Mouse (Mus musculus): ENCODE results near the gene Matk. TPM values are rescaled to one million over a fixed set of nuclear protein-coding genes. Genes with fewer than 3 reads are reported as not detected.

The Matk gene
- polyA plus RNA-seq, 1 experiment from 2014 or later, result 3.6 TPM

DNA sequence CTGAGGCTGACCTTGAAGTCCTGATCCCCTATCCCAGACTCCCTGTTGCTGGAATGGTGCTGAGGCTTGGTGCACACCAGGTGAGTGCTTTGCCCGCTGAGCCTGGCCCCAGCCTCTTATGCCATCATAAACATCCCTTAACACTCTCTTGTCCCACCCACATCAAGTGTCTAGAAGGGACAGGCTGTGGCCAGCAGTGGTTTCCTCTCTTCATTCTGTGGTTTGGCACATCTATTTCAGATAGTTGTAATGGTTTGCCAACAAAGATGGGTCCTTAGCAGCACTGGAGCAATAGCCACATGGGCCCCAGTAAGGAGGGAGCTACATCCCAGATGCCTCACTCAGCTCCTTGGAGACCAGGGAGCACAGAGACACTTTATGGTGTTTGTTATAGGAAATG lies 2.2 kb downstream of the Matk start:
- peaks cover 4% of the 10 kb centered on the region; the same call in 1 of the 2 replicates for H3K4me1 ChIP-seq (ENCODE audit: control insufficient read depth, insufficient read depth, low read length)
- H3K27me3 ChIP-seq (ENCODE audit: control insufficient read depth, insufficient read depth, low read length), result peaks cover 58% of the 10 kb centered on the region
- H3K36me3 ChIP-seq (ENCODE audit: control insufficient read depth, insufficient read depth, low read length), result no peaks in the 10 kb centered on the region
- no peak overlapping the region for H3K4me3 ChIP-seq (replicated peaks; ENCODE audit: low read length)
- ATAC-seq (ENCODE audit: insufficient read depth, low FRiP score), result no peak
- H3K27ac ChIP-seq (ENCODE audit: low read length), result no peak overlapping the region
- H3K9ac ChIP-seq (ENCODE audit: low read length), result no peak overlapping the region
- H3K9me3 ChIP-seq (replicated peaks; ENCODE audit: control insufficient read depth, low read length), result no peaks in the 10 kb centered on the region
- H3K4me2 ChIP-seq (ENCODE audit: low read depth, low read length), result no peak overlapping the region
- 43% methylated on average over 1 of the region's 1 CpGs for WGBS

DNA sequence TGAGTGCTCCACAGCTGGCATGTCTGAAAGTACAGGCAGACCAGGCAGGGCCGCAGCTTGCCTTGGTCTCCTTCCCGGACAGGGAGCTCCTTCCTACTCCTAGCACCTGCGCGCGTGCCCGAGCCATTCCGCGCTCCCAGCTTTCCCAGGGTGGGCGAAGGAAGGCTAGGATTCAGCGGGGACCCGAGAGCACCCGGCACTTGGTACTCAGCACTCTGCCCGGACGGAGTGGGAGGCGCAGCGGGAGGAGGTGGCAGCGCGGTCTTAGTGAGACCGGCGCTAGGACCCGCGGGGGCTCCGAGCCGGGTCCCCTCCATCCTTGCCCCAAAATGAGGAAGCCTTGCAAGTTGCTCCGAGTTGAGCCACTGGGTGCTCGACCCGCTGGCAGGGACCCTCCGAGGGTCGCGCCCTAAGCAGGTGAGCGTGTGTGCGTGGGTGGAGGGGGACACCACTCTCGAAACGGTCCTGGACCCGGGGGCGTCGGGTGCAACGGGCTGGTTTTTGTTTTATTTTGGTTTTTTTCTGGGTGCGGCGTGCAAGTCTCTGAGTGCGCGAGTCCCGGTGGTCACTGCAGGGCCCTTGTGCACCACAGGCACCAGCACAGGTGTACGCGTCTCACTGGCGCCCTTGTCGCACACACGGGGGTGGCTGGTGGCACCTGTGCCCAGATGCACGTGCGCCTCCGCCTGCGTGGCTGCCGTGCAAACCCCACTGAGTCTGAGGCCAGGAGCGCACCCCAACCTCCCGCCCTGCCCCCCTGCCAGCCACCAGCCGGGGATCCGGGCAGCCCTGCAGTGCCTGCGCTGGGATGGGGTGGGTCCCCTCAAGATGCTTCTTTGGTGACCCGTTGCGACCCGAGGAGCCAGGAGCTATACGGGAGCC lies 4.7 kb downstream of the Matk start:
- no peaks in the 10 kb centered on the region for H3K36me3 ChIP-seq (ENCODE audit: control insufficient read depth, insufficient read depth, low read length)
- peak overlapping the region; percentile 52 for H3K4me3 ChIP-seq (replicated peaks; ENCODE audit: low read length)
- H3K9ac ChIP-seq (ENCODE audit: low read length), result peak overlapping the region; percentile 61
- H3K27me3 ChIP-seq (ENCODE audit: control insufficient read depth, insufficient read depth, low read length), result peaks cover 49% of the 10 kb centered on the region
- no peaks in the 10 kb centered on the region; the same call in 1 of the 2 replicates for H3K9me3 ChIP-seq (replicated peaks; ENCODE audit: control insufficient read depth, low read length)
- H3K4me2 ChIP-seq (ENCODE audit: low read depth, low read length), result peak overlapping the region; percentile 81
- H3K27ac ChIP-seq (ENCODE audit: low read length), result no peak overlapping the region
- no peak for ATAC-seq (ENCODE audit: insufficient read depth, low FRiP score)
- peaks cover 4% of the 10 kb centered on the region; the same call in 1 of the 2 replicates for H3K4me1 ChIP-seq (ENCODE audit: control insufficient read depth, insufficient read depth, low read length)
- 2% methylated on average over 62 of the region's 62 CpGs for WGBS

DNA sequence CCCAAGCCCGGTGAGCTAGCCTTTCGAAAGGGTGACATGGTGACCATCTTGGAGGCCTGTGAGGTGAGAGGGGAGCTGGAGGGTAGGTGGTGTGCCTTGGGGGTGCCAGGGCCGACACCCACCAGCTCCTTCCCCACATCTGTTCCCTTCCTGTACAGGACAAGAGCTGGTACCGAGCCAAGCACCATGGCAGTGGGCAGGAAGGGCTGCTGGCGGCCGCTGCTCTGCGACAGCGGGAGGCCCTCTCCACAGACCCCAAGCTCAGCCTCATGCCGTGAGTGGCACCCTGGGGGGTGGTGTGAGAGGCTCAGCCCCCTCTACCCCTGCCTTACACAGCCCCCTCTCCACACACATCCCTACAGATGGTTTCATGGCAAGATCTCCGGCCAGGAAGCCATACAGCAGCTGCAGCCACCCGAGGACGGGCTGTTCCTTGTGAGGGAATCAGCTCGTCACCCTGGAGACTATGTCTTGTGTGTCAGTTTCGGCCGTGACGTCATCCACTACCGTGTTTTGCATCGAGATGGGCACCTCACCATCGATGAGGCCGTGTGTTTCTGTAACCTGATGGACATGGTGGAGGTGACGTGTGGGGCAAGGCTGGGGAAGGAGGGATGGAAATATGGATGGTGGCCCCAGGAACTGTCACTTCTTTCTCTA lies 6.6 kb downstream of the Matk start:
- ATAC-seq (ENCODE audit: insufficient read depth, low FRiP score), result no peak
- Histone ChIP-seq H3K4me1 (ENCODE audit: control insufficient read depth, insufficient read depth, low read length) (no peaks in the 10 kb centered on the region), H3K9ac (ENCODE audit: low read length) (0 out of 2 replicates have a peak overlapping the region, but pooled peaks have one; percentile 21), H3K9me3 (replicated peaks; ENCODE audit: control insufficient read depth, low read length) (no peaks in the 10 kb centered on the region; the same call in 1 of the 2 replicates), H3K27ac (ENCODE audit: low read length) (no peak overlapping the region), H3K36me3 (ENCODE audit: control insufficient read depth, insufficient read depth, low read length) (no peaks in the 10 kb centered on the region), H3K27me3 (ENCODE audit: control insufficient read depth, insufficient read depth, low read length) (peaks cover 36% of the 10 kb centered on the region), H3K4me2 (ENCODE audit: low read depth, low read length) (no peak overlapping the region), H3K4me3 (replicated peaks; ENCODE audit: low read length) (no peak overlapping the region)
- WGBS, result 37% methylated on average over 21 of the region's 21 CpGs

DNA sequence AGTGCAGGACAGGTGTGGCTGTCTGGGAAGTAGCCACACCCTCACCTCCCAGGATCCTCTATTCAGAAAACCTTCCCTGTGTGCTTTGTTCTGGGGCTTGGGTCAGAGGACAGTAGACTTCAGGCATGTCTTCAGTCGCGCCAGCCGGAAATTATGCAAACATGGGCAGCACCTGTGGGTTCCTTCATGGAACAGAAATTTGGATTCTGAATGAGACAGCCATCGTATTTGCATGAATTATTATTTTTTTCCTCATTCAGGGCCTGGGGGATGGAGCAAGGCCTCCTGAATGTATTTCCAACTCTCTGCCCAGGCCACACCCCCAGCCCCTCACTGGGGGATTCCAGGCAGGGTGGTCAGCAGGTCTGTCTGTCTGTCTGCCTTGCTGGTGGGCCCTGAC lies 8.3 kb downstream of the Matk start:
- Histone ChIP-seq H3K9ac (ENCODE audit: low read length) (no peak overlapping the region), H3K36me3 (ENCODE audit: control insufficient read depth, insufficient read depth, low read length) (no peaks in the 10 kb centered on the region; the same call in 1 of the 2 replicates), H3K4me3 (replicated peaks; ENCODE audit: low read length) (no peak overlapping the region), H3K27me3 (ENCODE audit: control insufficient read depth, insufficient read depth, low read length) (peaks cover 34% of the 10 kb centered on the region), H3K27ac (ENCODE audit: low read length) (no peak overlapping the region), H3K9me3 (replicated peaks; ENCODE audit: control insufficient read depth, low read length) (no peaks in the 10 kb centered on the region; the same call in 1 of the 2 replicates), H3K4me2 (ENCODE audit: low read depth, low read length) (no peak overlapping the region), H3K4me1 (ENCODE audit: control insufficient read depth, insufficient read depth, low read length) (peaks cover 7% of the 10 kb centered on the region; the same call in 1 of the 2 replicates)
- no peak for ATAC-seq (ENCODE audit: insufficient read depth, low FRiP score)
- WGBS, result 87% methylated on average over 4 of the region's 4 CpGs

DNA sequence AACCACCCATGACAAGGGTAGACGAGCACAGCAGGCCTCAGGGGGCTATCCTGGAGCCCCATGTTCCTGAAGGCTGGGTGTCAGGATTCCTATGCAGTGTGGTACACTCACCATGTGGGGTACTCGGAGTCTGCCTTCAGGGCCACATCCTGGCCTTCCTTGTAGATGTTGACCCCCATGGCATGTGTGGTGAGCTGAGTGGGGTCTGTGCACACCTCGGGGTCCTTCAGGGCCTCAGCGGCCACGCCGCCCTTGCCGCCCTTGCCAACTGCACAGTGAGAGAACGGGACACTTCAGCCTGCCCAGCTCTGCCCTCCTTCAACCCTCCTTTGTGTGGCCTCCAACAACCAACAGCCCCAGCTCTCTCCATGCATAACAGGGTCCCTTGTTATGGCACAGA lies 12.8 kb downstream of the Matk start:
- Histone ChIP-seq H3K9me3 (replicated peaks; ENCODE audit: control insufficient read depth, low read length) (no peaks in the 10 kb centered on the region; the same call in 1 of the 2 replicates), H3K27ac (ENCODE audit: low read length) (no peak overlapping the region), H3K4me3 (replicated peaks; ENCODE audit: low read length) (peak overlapping the region; percentile 81), H3K9ac (ENCODE audit: low read length) (peak overlapping the region; percentile 91), H3K4me2 (ENCODE audit: low read depth, low read length) (peak overlapping the region; percentile 77; the same call in 1 of the 2 replicates), H3K4me1 (ENCODE audit: control insufficient read depth, insufficient read depth, low read length) (peaks cover 20% of the 10 kb centered on the region), H3K36me3 (ENCODE audit: control insufficient read depth, insufficient read depth, low read length) (no peaks in the 10 kb centered on the region; the same call in 1 of the 2 replicates), H3K27me3 (ENCODE audit: control insufficient read depth, insufficient read depth, low read length) (no peaks in the 10 kb centered on the region)
- ATAC-seq (ENCODE audit: insufficient read depth, low FRiP score), result no peak
- WGBS, result 84% methylated on average over 8 of the region's 8 CpGs

DNA sequence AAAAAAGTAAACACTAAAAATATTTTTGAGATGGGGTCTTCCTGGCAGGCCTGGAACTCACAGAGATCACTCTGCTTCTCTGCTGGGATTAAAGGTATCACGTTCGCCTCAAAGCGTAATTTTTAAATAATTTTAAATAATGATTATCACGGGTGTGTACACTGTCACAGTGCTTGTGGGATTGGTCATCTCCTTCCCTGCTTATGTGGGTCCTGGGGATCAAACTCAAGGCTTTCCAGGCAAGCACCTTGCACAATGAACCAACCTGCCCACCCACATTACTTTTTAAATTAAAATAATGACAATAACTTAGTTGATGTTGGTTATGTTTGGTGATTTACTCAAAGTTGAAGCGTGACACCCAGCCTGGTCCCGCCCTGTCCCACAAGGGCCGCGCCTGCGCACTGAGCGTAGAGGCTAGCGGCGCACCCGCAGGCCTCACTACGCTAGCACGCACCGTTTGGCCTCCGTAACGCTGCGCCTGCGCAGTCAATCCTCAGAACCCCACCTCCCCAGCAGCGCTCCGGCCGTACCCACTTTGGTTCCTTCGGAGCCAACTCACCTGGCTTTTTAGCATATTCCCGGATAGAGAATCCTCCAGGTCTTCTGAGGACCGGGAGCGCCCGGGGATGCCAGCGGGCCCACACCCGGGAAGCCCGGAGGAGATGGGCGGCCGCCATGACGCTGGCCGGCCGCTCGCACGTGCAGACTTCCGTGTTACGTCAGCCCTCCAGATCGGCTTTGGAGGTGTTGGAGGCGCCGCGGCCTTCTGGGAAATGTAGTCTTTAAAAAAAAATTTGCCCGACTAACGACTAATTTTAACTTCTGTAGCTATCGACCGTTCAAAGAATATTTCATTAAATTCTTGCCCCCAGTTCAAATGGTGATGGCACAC lies 13.7 kb downstream of the Matk start, which contains the start of the genes Mrpl54 and Apba3:
Gene Mrpl54, minus strand, starts transcription at position 724 of the 895 bp plus-strand sequence.
Gene Apba3, plus strand, starts transcription at position 750 of the 895 bp plus-strand sequence.
- peak; percentile 95 for ATAC-seq (ENCODE audit: insufficient read depth, low FRiP score)
- Histone ChIP-seq H3K4me1 (ENCODE audit: control insufficient read depth, insufficient read depth, low read length) (peaks cover 20% of the 10 kb centered on the region), H3K9ac (ENCODE audit: low read length) (peak within 1 kb of the TSS; percentile 96), H3K9me3 (replicated peaks; ENCODE audit: control insufficient read depth, low read length) (no peaks in the 10 kb centered on the region), H3K4me2 (ENCODE audit: low read depth, low read length) (peak within 1 kb of the TSS; percentile 90), H3K27me3 (ENCODE audit: control insufficient read depth, insufficient read depth, low read length) (no peaks in the 10 kb centered on the region), H3K27ac (ENCODE audit: low read length) (peak within 1 kb of the TSS; percentile 92), H3K36me3 (ENCODE audit: control insufficient read depth, insufficient read depth, low read length) (no peaks in the 10 kb centered on the region; the same call in 1 of the 2 replicates), H3K4me3 (replicated peaks; ENCODE audit: low read length) (peak within 1 kb of the TSS; percentile 89)
- under 1% methylated on average over 48 of the region's 48 CpGs for WGBS

DNA sequence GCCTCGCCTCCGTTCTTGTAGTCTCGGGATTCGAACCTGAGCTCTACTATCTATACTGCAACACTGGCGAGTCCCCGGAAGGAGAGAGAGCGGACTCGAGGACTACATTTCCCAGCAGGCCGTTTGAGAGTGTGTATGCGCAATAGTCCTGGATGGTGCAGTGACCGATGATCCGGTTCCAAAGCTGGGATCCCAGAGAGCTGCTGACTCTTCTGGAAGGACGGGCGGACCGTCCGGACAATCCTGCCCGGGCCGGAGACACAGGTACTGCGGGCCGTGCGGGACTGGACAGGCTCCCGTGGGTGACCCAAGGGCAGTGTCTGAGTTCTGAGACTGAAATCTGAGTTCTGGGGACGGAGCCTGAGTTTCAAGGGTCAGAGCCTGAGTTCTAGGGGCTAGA lies 15.3 kb downstream of the Matk start:
- Histone ChIP-seq H3K4me1 (ENCODE audit: control insufficient read depth, insufficient read depth, low read length) (peaks cover 20% of the 10 kb centered on the region), H3K27me3 (ENCODE audit: control insufficient read depth, insufficient read depth, low read length) (no peaks in the 10 kb centered on the region), H3K9ac (ENCODE audit: low read length) (peak overlapping the region; percentile 96), H3K4me2 (ENCODE audit: low read depth, low read length) (peak overlapping the region; percentile 90), H3K4me3 (replicated peaks; ENCODE audit: low read length) (peak overlapping the region; percentile 89), H3K9me3 (replicated peaks; ENCODE audit: control insufficient read depth, low read length) (no peaks in the 10 kb centered on the region), H3K27ac (ENCODE audit: low read length) (peak overlapping the region; percentile 54; the same call in 1 of the 2 replicates), H3K36me3 (ENCODE audit: control insufficient read depth, insufficient read depth, low read length) (peaks cover 9% of the 10 kb centered on the region; the same call in 1 of the 2 replicates)
- WGBS, result 3% methylated on average over 23 of the region's 23 CpGs
- peak; percentile 67; the same call in 1 of the 2 replicates for ATAC-seq (ENCODE audit: insufficient read depth, low FRiP score)

DNA sequence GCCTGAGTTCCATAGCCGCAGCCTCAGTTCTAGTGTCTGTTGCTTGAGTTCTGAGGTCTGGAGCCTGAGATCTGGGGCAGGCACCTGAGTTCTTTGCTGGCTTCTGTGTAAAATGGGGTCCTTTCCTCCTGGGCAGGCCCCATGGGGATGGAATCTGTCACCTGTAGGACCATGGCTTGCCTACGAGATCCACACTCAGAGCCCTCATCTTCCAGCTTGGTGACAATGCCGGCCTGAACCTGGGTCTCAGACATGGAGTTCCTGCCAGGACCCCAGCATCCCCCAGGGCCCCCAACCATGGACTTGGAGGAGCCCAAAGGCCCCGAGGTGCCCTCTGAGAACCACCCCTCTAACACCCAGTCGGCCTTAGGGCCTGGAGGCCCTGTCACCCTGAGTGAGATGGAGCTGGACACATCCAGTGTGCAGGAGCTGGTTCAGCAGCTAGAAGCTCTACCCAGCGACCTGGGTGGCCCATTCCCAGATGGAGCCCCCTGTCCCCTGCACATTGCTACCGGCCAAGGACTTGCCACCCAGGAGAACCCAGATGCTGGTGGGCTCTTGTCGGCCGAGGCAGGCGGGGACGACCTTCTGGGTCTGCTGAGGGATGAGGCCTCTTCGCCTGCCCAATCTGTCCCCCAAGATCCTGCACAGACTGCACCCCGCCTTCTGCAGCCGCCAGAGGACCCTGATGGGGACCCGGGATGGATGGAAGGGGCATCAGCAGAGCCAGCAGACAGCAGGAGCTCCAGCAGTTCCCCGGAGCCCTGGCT lies 16.1 kb downstream of the Matk start:
- H3K4me1 ChIP-seq (ENCODE audit: control insufficient read depth, insufficient read depth, low read length), result peaks cover 20% of the 10 kb centered on the region
- peaks cover 16% of the 10 kb centered on the region; the same call in 1 of the 2 replicates for H3K36me3 ChIP-seq (ENCODE audit: control insufficient read depth, insufficient read depth, low read length)
- no peak overlapping the region; the same call in 1 of the 2 replicates for H3K27ac ChIP-seq (ENCODE audit: low read length)
- no peaks in the 10 kb centered on the region for H3K9me3 ChIP-seq (replicated peaks; ENCODE audit: control insufficient read depth, low read length)
- H3K27me3 ChIP-seq (ENCODE audit: control insufficient read depth, insufficient read depth, low read length), result no peaks in the 10 kb centered on the region
- H3K4me2 ChIP-seq (ENCODE audit: low read depth, low read length), result peak overlapping the region; percentile 90
- ATAC-seq (ENCODE audit: insufficient read depth, low FRiP score), result no peak
- H3K4me3 ChIP-seq (replicated peaks; ENCODE audit: low read length), result peak overlapping the region; percentile 89
- WGBS, result 75% methylated on average over 16 of the region's 16 CpGs
- peak overlapping the region; percentile 96 for H3K9ac ChIP-seq (ENCODE audit: low read length)

Data from stomach, embryonic 16.5 days (tissue).